Mouse (Mus musculus) megakaryocyte progenitor cell, adult 5-6 weeks (primary cell): ENCODE results near the gene Txndc12. TPM values are rescaled to one million over a fixed set of nuclear protein-coding genes. Genes with fewer than 3 reads are reported as not detected.

Experiments used
- ATAC-seq: replicated peaks from 2 replicates; pipeline ENCODE4 v1.8.0; 2016; ENCODE audit warnings: mild to moderate bottlenecking, moderate TSS enrichment, inconsistent platforms; ENCODE audit not compliant: poor library complexity
- total RNA-seq, 2 experiments: library from RNA; stranded (forward) in 1 of 2; stranded (reverse) in 1 of 2; fragments of 157-497, 149-512 nt in 1 of 2; fragments of 200-1000 nt in 1 of 2; gene quantifications; 2 replicates each; pipeline versions ENCODE4 v1.2.3 to v1.2.4; 2015 to 2017

The Txndc12 gene
- total RNA-seq (2015) = 74.7 and 75.3 TPM in 2 replicates
- 87.4 and 88.7 TPM in 2 replicates for total RNA-seq (2017)

DNA sequence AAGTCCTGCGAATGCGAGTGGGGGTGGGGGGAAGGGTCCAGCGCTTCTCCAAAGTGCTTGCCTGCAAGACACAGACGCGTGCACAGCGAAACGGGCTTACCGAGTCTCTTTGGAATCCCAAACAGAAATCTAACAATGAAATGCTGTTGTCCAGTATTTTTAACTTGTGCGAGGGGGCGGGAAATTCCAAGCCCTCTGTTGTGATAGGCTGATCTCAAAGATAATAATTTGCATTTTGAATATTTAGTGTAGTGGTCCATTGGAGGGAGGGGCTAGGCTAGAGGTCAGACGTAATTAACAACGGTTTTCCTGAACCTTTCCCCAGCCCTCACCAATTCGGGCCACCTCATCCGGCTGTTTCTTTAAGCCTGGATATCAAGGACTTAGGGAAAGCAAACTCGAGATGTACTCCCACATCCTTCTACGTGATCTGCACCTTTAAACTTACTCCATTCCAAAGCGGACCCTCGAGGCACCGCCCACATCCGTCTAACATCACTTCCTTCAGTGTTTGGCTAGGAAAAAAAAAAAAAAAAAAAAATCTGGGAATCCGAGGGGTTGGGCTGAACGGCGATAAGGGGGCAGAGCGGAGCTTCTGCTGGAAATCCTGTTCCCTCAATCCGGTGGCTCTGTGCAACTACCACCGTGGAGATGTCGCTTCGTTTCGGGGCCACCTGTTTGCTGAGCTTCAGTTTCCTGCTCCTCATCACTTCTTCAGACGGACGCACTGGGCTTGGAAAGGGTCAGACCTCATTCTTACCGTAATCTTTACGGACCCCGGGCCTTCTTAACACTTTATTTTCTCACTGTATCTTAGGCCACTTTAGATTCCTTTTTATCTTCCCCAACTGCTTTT lies at the start of gene Txndc12:
Txndc12 (plus strand) TSS at position 487 of the 856 bp plus-strand sequence.
- peak; percentile 52 for ATAC-seq

- peak; percentile 76 for ATAC-seq
These were observed 45.0 kb upstream of the Txndc12 start for GRCm38 (mm10) chr4:108789258-108789936.

DNA sequence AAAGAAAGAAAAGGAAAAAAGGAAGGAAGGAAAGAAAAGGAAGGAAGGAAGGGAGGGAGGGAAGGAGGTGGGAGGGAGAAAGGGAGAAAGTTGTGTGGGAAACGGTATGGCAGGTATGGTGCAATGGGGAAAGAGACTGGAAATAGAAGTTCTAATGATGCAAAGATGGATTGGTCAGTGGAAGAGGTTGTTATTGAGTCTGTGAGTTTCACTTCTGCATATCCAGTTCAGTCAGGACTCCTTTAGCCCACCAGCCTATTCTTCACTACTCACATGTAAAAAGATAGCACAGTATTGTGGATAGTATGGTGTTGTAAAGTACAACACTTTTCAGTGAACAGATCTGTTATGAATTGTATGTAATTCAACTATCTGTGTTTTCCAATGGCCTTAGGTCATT lies 43.9 kb upstream of the Txndc12 start:
- peak; percentile 80 for ATAC-seq

- ATAC-seq = no peak
These were observed 40.5 kb upstream of the Txndc12 start for GRCm38 (mm10) chr4:108793941-108794340.

- no peak for ATAC-seq
These were observed 37.7 kb upstream of the Txndc12 start for GRCm38 (mm10) chr4:108796701-108797100.

DNA sequence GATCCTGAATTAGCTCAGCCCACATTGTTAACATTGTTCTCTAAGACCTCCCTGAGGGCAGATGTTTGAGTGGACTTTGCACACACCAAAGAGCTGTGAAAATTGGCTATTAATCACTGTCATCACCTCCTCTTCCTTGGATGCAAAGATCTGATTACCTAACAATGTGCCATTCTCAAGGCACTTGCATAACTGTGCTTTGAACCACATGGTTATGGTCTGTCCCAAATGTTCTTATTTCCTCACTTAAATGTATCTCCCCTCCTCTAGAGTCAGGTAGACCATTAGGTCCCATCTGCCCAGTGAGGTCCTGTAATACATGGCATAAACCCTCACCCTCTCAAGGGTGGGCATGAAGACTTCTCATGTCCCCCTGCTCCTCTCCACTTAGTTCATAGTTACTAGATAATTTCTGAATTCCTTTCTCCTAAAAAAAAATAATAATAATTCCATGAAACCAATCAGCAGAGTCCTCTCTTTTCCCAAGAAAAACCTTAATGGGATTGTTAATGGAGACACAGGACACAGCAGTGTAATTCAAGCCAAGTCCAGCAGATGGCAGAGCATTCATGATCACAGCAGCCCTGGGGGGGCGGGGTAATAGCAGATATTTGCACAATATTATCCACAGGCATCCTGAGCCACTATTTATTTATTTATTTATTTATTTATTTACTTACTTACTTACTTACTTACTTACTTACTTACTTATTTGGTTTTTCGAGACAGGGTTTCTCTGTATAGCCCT lies 36.1 kb upstream of the Txndc12 start:
- peak; percentile 94 for ATAC-seq

DNA sequence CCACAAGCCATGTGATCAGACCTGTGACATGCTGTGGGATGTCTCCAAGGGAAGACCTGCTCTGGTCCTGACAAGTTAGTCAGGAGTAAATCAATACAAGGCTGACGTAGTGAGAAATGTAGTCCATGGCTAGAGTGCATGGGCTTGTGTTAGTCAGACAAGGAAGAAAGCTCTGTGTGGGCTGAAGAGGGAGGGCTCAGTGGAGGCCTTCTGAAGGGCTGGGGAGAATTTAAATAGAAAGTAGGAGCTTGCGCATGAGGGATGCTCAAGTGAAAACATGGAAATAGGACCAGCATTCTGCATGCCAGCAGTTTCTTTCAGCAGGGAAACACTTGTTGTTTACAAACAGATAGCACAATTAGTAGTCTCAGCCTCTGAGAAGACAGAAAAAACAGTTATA lies 30.9 kb upstream of the Txndc12 start:
- no peak for ATAC-seq

DNA sequence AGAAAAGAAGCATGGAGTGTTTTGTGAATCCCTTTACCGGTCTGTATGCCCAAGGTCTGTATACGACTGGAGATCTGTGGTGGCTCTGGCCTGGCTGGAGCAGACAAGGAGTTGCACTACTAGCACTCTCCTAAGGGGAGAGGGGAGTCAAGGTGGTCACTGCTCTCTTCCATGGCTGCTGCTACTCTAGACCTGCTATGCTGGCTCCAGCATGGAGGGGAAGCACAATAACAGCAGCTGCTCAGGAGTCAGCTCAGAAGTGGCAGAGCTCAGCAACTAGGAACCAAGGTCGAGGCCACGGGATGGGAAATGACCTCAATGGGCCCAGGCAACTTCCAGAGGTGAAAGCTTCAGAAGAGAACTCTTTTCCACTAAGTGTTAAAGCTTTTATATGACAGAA lies 23.3 kb upstream of the Txndc12 start:
- no peak for ATAC-seq

GRCm38 (mm10) chr4:108811550-108811949 lies 22.9 kb upstream of the Txndc12 start:
- ATAC-seq = no peak

- no peak for ATAC-seq
These were observed 8.7 kb upstream of the Txndc12 start for GRCm38 (mm10) chr4:108825677-108826076.

DNA sequence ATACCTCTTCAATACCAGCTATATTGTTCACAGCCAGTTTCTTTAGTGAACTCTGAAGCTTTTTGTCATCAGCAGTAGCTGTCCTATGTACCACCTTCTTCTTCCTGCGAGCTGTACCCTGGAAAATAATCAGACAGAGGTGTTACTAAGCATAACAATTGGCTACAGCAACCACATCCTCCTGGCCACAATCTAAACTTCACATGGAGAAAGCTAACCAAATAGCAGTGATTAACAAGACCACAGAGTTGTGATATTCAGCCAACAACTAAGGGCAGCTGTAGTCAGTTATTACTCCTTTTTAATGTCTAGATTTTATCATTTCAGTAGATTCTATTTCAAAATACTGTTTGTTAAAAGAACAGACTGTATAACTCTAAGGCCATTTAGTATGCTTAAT lies 8.3 kb upstream of the Txndc12 start:
- ATAC-seq = no peak

DNA sequence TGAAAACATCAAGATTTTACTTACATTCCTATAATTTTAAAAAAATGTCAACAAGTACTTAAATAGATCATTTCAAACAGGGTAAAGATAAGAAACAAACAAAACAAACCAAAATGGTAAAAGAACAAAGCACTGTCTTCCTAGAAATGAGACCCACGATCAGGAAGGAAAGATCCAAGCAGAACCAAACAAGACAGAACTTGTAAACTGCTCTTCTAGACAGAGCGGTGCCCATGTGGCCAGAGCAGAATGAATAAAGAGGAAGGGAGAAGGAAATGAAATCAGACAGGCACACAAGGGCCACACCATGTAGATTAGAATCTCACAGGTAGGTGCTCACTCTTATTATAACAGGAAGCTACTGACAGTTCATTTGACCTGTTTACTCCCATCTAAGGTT lies 7.8 kb upstream of the Txndc12 start:
- no peak for ATAC-seq

DNA sequence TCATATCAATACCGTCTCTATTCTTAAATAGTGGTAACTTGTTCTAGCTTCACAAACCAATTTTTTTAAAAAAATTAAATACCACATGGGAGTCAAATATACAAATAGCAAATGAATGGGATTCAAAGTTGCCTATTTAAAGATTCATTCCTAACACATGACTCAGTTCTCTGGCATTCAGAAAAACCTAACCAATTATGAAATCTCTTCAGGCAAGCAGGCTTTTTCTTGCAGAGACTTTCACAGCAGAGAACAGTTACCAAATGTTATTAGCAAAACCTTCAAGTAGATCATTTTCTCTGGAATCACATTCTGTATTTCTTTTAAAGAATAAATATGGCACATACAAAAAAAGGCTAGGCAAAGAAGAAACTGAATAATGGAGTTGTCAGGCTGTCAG lies 3.7 kb upstream of the Txndc12 start:
- no peak for ATAC-seq

GRCm38 (mm10) chr4:108832916-108833827 lies 1.2 kb upstream of the Txndc12 start, which contains the start of gene Btf3l4:
Gene Btf3l4, minus strand, starts transcription at chr4:108833614.
- ATAC-seq = peak; percentile 88

- ATAC-seq = peak; percentile 54
These were observed 630 bp upstream of the Txndc12 start for GRCm38 (mm10) chr4:108833828-108834114.

DNA sequence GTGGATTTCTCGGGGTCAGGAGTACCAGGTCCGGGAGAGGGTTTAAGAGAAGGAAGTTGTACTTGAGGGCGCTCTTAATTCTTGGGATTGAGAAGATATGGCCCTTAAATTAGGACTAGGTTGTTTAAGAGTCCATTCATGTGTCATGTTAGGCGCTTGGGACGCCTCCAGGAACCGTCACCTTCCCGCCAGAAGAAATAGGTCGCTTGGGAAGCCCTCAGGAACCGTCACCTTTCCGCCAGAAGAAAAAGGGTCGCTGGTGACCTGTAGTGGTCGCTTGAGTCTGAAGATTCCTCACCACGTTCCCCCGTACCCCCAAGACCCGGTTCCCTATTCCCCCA lies 540 bp downstream of the Txndc12 start:
- no peak for ATAC-seq

GRCm38 (mm10) chr4:108835496-108835895 lies 1.1 kb downstream of the Txndc12 start:
- no peak for ATAC-seq

GRCm38 (mm10) chr4:108838031-108838430 lies 3.6 kb downstream of the Txndc12 start:
- ATAC-seq = no peak

GRCm38 (mm10) chr4:108841920-108842578 lies 7.6 kb downstream of the Txndc12 start:
- ATAC-seq = no peak

DNA sequence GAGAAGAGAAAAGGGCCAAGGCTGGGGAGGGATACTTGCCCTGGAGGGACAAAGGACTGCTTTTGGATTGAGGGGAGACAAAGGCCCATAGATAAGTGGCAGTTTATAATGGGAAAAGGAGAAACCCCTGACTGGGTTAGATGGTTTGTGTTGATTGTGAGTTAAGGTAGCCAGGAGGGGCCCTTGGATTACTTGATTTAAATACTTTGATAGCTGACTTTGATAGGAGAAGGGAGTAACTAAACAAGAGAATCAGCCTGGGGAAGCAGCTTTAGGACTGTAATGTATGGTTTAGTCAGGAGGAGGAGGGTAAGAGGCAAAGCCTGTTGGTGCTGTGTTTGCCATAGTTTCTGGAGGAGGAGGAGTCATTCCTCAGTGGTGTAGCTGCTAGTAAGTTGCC lies 8.9 kb downstream of the Txndc12 start:
- no peak for ATAC-seq
